Mouse (Mus musculus): ENCODE measurements around the gene Gm42791. TPM values are rescaled to one million over a fixed set of nuclear protein-coding genes. Genes with fewer than 3 reads are reported as not detected.
A peak's percentile ranks its signal among the peaks of the same experiment; 100 is the strongest.

Gene Gm42791
- polyA plus RNA-seq, 2 experiments: not detected

GRCm38 (mm10) chr5:148946787-148947186 is 48.2 kb downstream of the Gm42791 start:
- no peak for TF ChIP-seq EP300 (IDR thresholded peaks at IDR 0.05; ENCODE audit: low read depth)
- peak; percentile 78 for TF ChIP-seq CTCF (IDR thresholded peaks at IDR 0.05; ENCODE audit: low read depth)
- no peak for ATAC-seq (ENCODE audit: insufficient read depth)
- H3K4me3 ChIP-seq (ENCODE audit: insufficient read depth in 1 of 2, low read depth in 2 of 2, low read length in 2 of 2): no peak overlapping the region
- no peak overlapping the region for H3K4me2 ChIP-seq (ENCODE audit: low read depth)
- 63% methylated on average over 5 of the region's 5 CpGs for WGBS (ENCODE audit: insufficient replicate concordance)
- no peak overlapping the region for H3K9ac ChIP-seq (replicated peaks)
- H3K27me3 ChIP-seq (ENCODE audit: control insufficient read depth, insufficient read depth, low read length): no peaks in the 10 kb centered on the region
- no peak overlapping the region for H3K27ac ChIP-seq
- DNase-seq (ENCODE audit: low read depth in 3 of 3, low spot score in 3 of 3): no peak
- H3K4me1 ChIP-seq (replicated peaks; ENCODE audit: control insufficient read depth in 2 of 2, insufficient read depth in 2 of 2, low read length in 1 of 2): peaks cover 5 to 8% of the 10 kb centered on the region in 2 experiments
- H3K36me3 ChIP-seq (replicated peaks; ENCODE audit: control insufficient read depth, insufficient read depth, low read depth): no peaks in the 10 kb centered on the region
- no peaks in the 10 kb centered on the region for H3K9me3 ChIP-seq (ENCODE audit: control insufficient read depth, low read length)

DNA sequence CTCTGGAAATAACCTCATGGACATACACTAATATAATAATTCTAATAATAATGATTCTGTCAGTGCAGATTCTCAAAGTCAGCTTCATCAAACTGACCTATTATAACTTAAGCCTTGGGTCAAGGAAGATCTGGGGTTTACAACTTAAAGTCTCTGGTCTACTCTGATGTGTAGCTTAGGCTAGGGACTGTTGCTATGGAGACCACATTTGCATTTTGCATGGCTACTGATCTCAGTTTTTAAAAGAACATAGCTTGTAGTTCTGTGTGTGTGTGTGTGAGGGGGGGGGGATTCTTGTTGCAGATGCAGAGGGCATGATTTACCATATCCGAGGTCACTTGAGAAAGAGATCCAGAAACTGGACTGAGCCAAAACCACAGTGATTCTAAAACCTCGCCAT is 49.2 kb downstream of the Gm42791 start:
- WGBS (ENCODE audit: insufficient replicate concordance): 60% methylated on average over 2 of the region's 2 CpGs
- no peaks in the 10 kb centered on the region for H3K27me3 ChIP-seq (ENCODE audit: control insufficient read depth, insufficient read depth, low read length)
- H3K27ac ChIP-seq: no peak overlapping the region
- no peak overlapping the region for H3K9ac ChIP-seq (replicated peaks)
- TF ChIP-seq EP300 (IDR thresholded peaks at IDR 0.05; ENCODE audit: low read depth): no peak
- TF ChIP-seq CTCF (IDR thresholded peaks at IDR 0.05; ENCODE audit: low read depth): no peak
- no peak overlapping the region for H3K4me2 ChIP-seq (ENCODE audit: low read depth)
- no peak overlapping the region for H3K4me3 ChIP-seq (ENCODE audit: insufficient read depth in 1 of 2, low read depth in 2 of 2, low read length in 2 of 2)
- DNase-seq (ENCODE audit: low read depth in 3 of 3, low spot score in 3 of 3): no peak
- no peak for ATAC-seq (ENCODE audit: insufficient read depth)
- peaks cover 5 to 8% of the 10 kb centered on the region in 2 experiments for H3K4me1 ChIP-seq (replicated peaks; ENCODE audit: control insufficient read depth in 2 of 2, insufficient read depth in 2 of 2, low read length in 1 of 2)
- H3K9me3 ChIP-seq (ENCODE audit: control insufficient read depth, low read length): no peaks in the 10 kb centered on the region
- H3K36me3 ChIP-seq (replicated peaks; ENCODE audit: control insufficient read depth, insufficient read depth, low read depth): no peaks in the 10 kb centered on the region

- ATAC-seq (ENCODE audit: insufficient read depth) (no peak), DNase-seq (ENCODE audit: low read depth in 3 of 3, low spot score in 3 of 3) (no peak)
- Histone ChIP-seq H3K4me2 (ENCODE audit: low read depth) (no peak overlapping the region), H3K4me1 (replicated peaks; ENCODE audit: control insufficient read depth in 2 of 2, insufficient read depth in 2 of 2, low read length in 1 of 2) (peaks cover 5 to 9% of the 10 kb centered on the region in 2 experiments), H3K36me3 (replicated peaks; ENCODE audit: control insufficient read depth, insufficient read depth, low read depth) (no peaks in the 10 kb centered on the region), H3K9me3 (ENCODE audit: control insufficient read depth, low read length) (no peaks in the 10 kb centered on the region), H3K4me3 (ENCODE audit: insufficient read depth in 1 of 2, low read depth in 2 of 2, low read length in 2 of 2) (no peak overlapping the region), H3K9ac (replicated peaks) (no peak overlapping the region), H3K27ac (no peak overlapping the region), H3K27me3 (ENCODE audit: control insufficient read depth, insufficient read depth, low read length) (no peaks in the 10 kb centered on the region)
- 35% methylated on average over 8 of the region's 8 CpGs for WGBS (ENCODE audit: insufficient replicate concordance)
- TF ChIP-seq CTCF (IDR thresholded peaks at IDR 0.05; ENCODE audit: low read depth) (no peak), EP300 (IDR thresholded peaks at IDR 0.05; ENCODE audit: low read depth) (no peak)
Measured at GRCm38 (mm10) chr5:148944024-148944423, 50.9 kb downstream of the Gm42791 start.

- no peaks in the 10 kb centered on the region for H3K36me3 ChIP-seq (replicated peaks; ENCODE audit: control insufficient read depth, insufficient read depth, low read depth)
- TF ChIP-seq CTCF (IDR thresholded peaks at IDR 0.05; ENCODE audit: low read depth) (no peak), EP300 (IDR thresholded peaks at IDR 0.05; ENCODE audit: low read depth) (no peak)
- H3K27ac ChIP-seq: no peak overlapping the region
- no peaks in the 10 kb centered on the region for H3K27me3 ChIP-seq (ENCODE audit: control insufficient read depth, insufficient read depth, low read length)
- no peak overlapping the region for H3K4me3 ChIP-seq (ENCODE audit: insufficient read depth in 1 of 2, low read depth in 2 of 2, low read length in 2 of 2)
- no peak for DNase-seq (ENCODE audit: low read depth in 3 of 3, low spot score in 3 of 3)
- no peak for ATAC-seq (ENCODE audit: insufficient read depth)
- WGBS (ENCODE audit: insufficient replicate concordance): 77% methylated on average over 10 of the region's 10 CpGs
- H3K4me1 ChIP-seq (replicated peaks; ENCODE audit: control insufficient read depth in 2 of 2, insufficient read depth in 2 of 2, low read length in 1 of 2): peaks cover 5 to 9% of the 10 kb centered on the region in 2 experiments
- no peak overlapping the region for H3K9ac ChIP-seq (replicated peaks)
- no peaks in the 10 kb centered on the region for H3K9me3 ChIP-seq (ENCODE audit: control insufficient read depth, low read length)
- no peak overlapping the region for H3K4me2 ChIP-seq (ENCODE audit: low read depth)
Measured at GRCm38 (mm10) chr5:148943444-148943843, 51.5 kb downstream of the Gm42791 start.

- Histone ChIP-seq H3K4me1 (replicated peaks; ENCODE audit: control insufficient read depth in 2 of 2, insufficient read depth in 2 of 2, low read length in 1 of 2) (peaks cover 5 to 9% of the 10 kb centered on the region in 2 experiments), H3K27ac (no peak overlapping the region), H3K27me3 (ENCODE audit: control insufficient read depth, insufficient read depth, low read length) (no peaks in the 10 kb centered on the region), H3K36me3 (replicated peaks; ENCODE audit: control insufficient read depth, insufficient read depth, low read depth) (no peaks in the 10 kb centered on the region), H3K4me2 (ENCODE audit: low read depth) (no peak overlapping the region), H3K9ac (replicated peaks) (no peak overlapping the region), H3K9me3 (ENCODE audit: control insufficient read depth, low read length) (no peaks in the 10 kb centered on the region), H3K4me3 (ENCODE audit: insufficient read depth in 1 of 2, low read depth in 2 of 2, low read length in 2 of 2) (no peak overlapping the region)
- DNase-seq (ENCODE audit: low read depth in 3 of 3, low spot score in 3 of 3) (no peak), ATAC-seq (ENCODE audit: insufficient read depth) (no peak)
- TF ChIP-seq EP300 (IDR thresholded peaks at IDR 0.05; ENCODE audit: low read depth) (no peak), CTCF (IDR thresholded peaks at IDR 0.05; ENCODE audit: low read depth) (peak; percentile 36; the same call in 1 of the 2 replicates)
- 72% methylated on average over 11 of the region's 11 CpGs for WGBS (ENCODE audit: insufficient replicate concordance)
Measured at GRCm38 (mm10) chr5:148942957-148943356, 52.0 kb downstream of the Gm42791 start.
